Mouse (Mus musculus) cerebellum, adult 11-12 months (tissue): ENCODE results near the gene Nfx1.

Experiments
- DNase-seq: peaks from one replicate; pipeline ENCODE4 v3.0.0; 2022

Nfx1 gene

GRCm38 (mm10) chr4:41048926-41049325 lies 78.2 kb downstream of the Nfx1 start:
- no peak for DNase-seq

DNA sequence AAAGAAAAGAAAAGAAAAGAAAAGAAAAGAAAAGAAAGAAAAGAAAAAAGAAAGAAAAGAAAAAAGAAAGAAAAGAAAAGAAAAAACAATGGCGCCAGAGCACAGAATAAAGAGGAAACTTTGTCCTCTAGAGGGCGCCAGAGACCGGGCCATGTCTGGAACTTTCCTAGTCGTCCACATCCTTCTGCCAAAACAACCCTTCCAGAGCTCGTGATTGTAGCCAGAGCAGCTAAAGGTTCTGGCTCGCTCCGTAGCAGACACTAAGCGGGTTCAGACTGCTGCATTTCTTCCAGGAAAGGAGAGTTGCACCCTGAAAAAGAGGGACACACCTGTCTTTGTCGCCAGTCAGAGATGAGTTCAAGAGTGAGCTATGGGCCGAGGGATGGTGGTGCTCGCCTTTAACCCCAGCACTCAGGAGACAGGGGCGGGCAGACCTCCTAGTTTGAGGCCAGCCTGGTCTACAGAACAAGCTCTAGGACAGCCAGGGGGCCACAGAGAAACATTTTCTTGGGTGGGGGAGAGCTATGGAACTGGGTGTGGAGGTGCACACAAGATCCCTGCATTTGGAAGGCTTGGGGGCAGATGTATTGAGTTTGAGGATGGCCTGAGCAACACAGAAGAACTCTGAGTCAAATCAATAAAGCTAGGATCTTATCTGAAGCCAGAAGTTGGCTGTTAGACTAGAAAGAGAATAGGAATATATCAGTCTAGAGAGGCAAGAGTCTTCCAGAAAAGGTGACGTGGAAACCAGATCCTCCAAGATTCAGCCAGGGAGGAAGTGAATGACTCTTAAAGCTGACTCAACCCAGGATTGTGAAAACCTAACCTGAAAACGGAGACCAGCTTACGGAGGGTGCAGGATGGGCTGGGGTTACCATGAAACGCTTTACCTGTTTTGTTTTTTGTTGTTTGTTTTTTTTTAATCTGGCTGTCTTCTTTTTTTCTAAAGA lies 80.3 kb downstream of the Nfx1 start:
- peak; percentile 66 for DNase-seq

DNA sequence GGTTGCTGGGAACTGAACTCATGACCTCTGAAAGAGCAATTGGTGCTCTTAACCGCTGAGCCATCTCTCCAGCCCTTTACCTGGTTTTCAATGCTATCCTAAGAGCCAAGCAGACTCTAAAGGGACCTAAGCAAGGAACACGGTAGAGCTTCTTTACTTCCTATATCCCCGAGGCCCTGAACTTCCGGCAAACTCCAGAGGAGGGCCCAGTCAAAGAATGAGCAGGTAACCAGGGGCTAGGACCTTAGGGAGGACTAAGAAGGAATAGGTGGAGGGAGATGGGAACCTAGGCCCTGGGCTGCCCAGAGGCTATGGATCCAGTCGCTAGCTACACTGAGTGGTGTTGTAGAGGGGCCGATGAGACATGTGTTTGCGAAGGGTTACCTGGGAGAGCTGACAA lies 81.1 kb downstream of the Nfx1 start:
- DNase-seq, result no peak

DNA sequence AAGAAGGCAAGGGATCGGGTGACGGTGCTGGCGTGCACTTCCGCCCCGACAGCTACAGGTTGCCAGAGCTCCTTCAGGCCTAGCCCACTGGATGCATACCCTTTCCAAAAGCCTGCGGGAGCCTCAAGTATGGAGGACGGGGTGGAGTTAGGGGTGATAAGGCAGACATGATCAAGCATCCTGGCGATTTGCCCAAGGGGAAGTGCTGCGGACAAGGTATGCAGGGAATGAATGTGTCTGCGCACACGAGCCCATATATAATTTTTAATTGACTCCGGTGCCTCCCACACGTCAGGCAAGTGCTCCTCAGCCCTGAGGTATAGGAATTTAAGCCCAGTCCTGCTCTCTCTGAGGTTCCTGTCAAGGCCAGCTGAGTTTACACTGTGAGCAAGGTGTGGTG lies 84.4 kb downstream of the Nfx1 start:
- no peak for DNase-seq

- no peak for DNase-seq
Observed at GRCm38 (mm10) chr4:41056253-41056652, 85.5 kb downstream of the Nfx1 start.

DNA sequence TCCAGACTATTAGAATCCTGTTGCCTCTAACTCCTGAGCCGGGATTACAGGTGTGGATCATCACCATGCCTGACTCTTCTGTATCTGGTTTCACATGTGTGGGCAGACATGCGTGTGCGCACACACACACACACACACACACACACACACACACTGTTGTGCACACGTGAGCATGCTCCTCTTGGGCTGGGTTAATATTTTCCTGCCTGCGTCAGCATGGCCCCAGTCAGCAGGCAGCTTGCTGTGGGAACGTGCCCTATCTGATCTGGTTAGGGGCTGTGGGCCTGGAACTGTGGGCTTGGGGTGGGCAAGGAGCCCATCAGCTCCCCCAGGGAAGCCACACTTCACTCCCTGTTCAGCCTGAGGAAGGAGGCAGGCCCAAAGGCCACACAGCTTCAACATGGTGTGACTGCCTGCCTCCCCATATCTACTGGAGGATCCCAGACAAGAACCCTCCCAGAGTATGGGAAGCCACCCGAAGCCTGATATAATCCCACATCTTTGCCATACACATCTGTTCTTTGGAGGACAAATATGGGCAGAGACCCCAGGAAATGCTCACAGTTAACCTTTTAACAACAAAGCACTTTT lies 86.1 kb downstream of the Nfx1 start:
- DNase-seq, result no peak

DNA sequence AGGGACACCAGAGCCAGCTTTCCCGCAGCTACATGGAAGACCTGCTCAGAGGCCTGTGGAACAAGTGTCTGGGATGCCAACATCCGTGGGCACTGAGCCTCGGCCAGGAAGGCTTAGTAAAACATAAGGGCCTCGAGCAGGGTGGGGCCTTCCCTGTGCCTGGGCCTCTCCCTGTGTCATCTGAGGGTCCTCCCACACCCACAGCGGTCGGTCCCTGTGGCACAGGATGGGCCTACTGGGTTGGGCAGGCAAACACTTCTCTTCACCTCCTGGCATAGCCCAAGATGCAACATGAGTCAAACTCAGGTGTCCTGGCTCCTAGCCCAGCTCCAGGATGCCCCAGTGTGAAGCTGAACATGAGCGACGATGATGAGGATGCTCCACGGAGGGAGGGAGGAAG lies 86.7 kb downstream of the Nfx1 start:
- peak; percentile 48 for DNase-seq

DNA sequence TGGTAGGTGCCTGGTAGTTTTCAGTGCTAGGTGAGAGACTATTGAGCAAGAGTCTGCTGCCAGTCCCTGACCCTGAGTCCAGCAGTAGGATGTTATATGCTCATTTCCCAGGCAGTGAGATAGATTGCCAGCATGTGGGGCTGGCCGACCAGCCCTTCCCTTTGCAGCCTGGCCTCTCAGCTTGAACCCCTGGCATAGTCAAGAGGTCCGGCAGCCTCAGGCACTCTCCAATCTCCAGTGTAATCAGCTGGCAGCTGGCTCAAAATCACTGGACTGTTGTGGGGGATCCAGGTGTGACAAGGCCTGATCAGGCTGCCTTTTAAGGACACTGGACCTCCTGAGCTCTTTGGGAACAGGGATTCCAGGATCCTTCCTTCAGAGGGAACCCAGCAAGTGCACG lies 92.6 kb downstream of the Nfx1 start:
- DNase-seq, result no peak

DNA sequence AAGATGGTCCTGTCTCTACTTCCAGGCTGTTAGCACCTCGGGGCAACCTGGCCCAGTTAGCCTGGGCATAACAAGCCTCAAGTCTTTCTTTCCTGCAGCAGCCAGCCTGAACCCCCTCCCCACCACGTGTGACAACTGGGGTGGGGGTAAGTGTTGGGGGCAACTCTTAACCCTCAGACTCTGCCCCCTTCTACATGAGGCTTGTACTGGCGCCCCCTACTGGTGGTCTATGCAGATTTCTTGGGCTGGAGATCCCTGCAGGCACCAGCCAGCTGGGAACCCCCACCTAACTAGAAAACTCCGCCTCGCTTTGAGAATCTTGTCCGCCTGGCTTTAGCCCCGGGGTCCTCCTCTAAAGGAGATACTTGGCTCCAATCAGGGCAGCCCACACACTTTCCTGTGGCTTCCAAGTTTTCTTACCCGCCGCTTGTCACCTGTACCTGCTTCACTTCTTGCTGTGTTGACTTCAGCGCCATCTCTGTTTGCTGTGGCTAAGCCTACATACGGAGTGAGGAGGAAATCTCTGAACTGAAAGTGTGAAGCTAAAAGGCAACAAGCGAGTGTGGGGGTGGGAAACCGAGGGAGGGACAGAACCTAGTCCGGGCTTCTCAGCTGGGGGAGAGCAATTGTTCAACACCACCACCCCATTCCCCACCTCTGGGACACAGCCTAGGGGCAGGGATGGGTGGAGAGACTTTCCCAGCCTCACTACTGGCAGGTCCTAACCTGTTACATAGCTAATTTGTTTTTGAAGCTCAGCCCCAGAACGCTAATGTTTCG lies 93.4 kb downstream of the Nfx1 start:
- DNase-seq, result no peak

DNA sequence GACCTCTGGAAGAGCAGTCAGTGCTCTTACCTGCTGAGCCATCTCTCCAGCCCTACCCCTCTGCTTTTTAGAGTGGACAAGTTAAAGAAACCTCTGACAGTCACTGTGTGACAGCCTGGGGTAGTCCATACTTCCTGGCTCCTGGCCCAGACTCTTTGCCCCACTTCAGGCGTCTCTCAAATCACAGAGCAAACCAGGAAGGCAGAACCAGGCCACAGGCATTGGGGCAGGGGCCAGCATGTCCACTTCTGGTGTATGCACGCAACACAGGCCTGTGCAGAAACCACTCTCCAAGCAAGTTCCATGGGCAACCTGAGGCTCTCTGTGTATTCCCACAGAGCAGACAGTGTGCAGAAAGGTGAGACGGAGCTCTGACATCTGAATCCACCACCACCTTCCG lies 94.5 kb downstream of the Nfx1 start:
- no peak for DNase-seq

- peak; percentile 41 for DNase-seq
Observed at GRCm38 (mm10) chr4:41071500-41072429, 101.1 kb downstream of the Nfx1 start.

DNA sequence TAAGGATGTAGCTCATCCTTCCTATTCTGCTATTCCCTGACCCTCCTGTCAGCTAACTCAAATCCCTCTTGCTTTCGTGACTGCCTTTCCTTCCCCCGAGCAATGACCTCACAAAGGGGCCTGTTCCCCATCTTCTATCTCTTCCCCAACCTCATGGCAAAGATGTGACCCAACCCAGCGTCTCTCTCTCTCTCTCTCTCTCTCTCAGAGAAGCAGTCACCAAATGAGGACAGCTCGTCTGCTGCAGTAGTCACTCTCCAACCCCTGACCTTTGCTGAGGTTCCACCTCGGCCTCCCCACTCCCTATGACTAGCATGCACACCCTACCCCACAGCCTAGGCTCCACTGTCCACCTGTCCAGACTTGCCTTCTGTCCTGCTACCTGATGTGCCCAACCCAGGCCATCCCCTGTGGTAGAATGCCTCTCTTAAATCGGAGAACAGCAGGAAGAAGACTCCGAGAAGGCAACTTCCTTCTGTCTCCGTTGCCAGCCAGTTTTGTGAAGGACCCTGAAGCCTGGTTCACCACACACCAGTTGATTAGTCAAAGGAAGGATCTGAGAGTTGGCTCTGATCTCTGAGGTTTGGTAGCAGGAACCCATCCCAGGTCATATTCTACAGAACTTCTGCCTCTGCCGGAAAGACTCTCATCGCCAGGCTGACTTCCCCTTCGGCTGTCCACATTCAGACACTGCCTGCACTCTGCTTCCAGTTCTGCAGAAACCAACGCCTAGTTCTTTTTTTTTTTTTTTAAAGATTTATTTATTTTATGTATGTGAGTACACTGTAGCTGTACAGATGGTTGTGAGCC lies 102.5 kb downstream of the Nfx1 start:
- no peak for DNase-seq

DNA sequence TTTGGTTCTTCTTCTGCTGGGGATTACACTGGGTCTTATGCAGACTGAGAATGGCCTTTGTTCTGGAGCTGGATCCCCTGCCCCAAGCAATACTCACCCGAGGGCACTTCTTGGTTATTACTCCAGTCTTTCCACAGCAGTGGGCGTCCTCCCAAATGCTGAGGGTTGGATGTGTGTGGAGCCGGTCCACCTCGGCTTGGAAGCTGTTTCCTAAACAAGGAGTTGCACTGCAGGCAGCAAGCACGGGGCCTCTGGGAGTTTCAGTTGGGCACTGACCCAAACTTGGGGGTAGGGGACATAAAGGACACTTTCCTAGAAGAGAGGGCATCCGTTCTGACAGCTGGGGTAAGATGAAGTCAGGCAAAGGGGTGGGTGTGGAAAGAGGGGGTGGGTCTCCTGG lies 103.8 kb downstream of the Nfx1 start:
- DNase-seq, result no peak
